Mouse (Mus musculus) intestine, embryonic 16.5 days (tissue): ENCODE measurements around the gene Rras. TPM values are rescaled to one million over a fixed set of nuclear protein-coding genes. Genes with fewer than 3 reads are reported as not detected.
A peak's percentile ranks its signal among the peaks of the same experiment; 100 is the strongest.
"Not testable (repeated sequence)": the region's sequence is repeated elsewhere in the genome, so short reads cannot be mapped to it uniquely, and the experiment has no call there.

Experiments
- ATAC-seq: fragments of 200-750 bp; cut with Nextera tagmentation; 2 replicates; pipeline ENCODE4 v1.8.0; 2017; ENCODE audit warnings: moderate TSS enrichment, moderate library complexity
- H3K27ac ChIP-seq: fragments of 300-500 bp; sonication (generic); 2 replicates; pipeline ENCODE4 v1.5.1; 2014; ENCODE audit warnings: mild to moderate bottlenecking, low read length
- H3K27me3 ChIP-seq: fragments of 300-500 bp; sonication (generic); replicated peaks from 2 replicates; pipeline ENCODE4 v1.6.1; 2014; ENCODE audit warnings: low read length, control low read depth, mixed read lengths; ENCODE audit not compliant: control insufficient read depth, insufficient read depth
- H3K36me3 ChIP-seq: fragments of 300-500 bp; sonication (generic); 2 replicates; pipeline ENCODE4 v1.6.1; 2014; ENCODE audit warnings: low read length, control low read depth; ENCODE audit not compliant: control insufficient read depth, insufficient read depth
- H3K4me1 ChIP-seq: fragments of 300-500 bp; sonication (generic); 2 replicates; pipeline ENCODE4 v1.6.1; 2014; ENCODE audit warnings: low read length, control low read depth, mixed read lengths; ENCODE audit not compliant: control insufficient read depth, insufficient read depth
- H3K4me2 ChIP-seq: fragments of 300-500 bp; sonication (generic); 2 replicates; pipeline ENCODE4 v1.6.1; 2014; ENCODE audit warnings: low read depth, low read length, control low read depth
- H3K4me3 ChIP-seq: fragments of 300-500 bp; sonication (generic); 2 replicates; pipeline ENCODE4 v1.5.1; 2014; ENCODE audit warnings: mild to moderate bottlenecking, low read length
- H3K9ac ChIP-seq: fragments of 300-500 bp; sonication (generic); 2 replicates; pipeline ENCODE4 v1.6.1; 2014; ENCODE audit warnings: low read depth, low read length
- H3K9me3 ChIP-seq: fragments of 300-500 bp; sonication (generic); 2 replicates; pipeline ENCODE4 v1.6.1; 2016; ENCODE audit warnings: low read length, control low read depth; ENCODE audit not compliant: control insufficient read depth
- whole genome bisulfite sequencing: fragments of 180-500 bp; shearing (Covaris S2); extraction: QIAGEN DNeasy Blood & Tissue Kit; methylation state at CpG from one replicate; pipeline ENCODE4 v1.1.7; 2014; 5-methylcytosine and 5-hydroxymethylcytosine counted together
- polyA plus RNA-seq: library from polyadenylated mRNA; unstranded; fragments of >200 nt; fragmentation: Nextera tagmentation; extraction: Ambion mirVana; gene quantifications from 2 replicates; pipeline ENCODE4 v1.2.1, GENCODE M21; 2015

Gene Rras
- polyA plus RNA-seq, 1 experiment from 2014 or later: 62.6 TPM

- Histone ChIP-seq H3K4me3 (no peak overlapping the region), H3K4me1 (peaks cover 11% of the 10 kb centered on the region), H3K27me3 (no peaks in the 10 kb centered on the region), H3K4me2 (no peak overlapping the region), H3K9ac (no peak overlapping the region), H3K36me3 (no peaks in the 10 kb centered on the region), H3K9me3 (no peaks in the 10 kb centered on the region), H3K27ac (no peak overlapping the region)
- no peak for ATAC-seq
- WGBS: 69% methylated on average over 9 of the region's 9 CpGs
Measured at GRCm38 (mm10) chr7:45020225-45020624, 2.5 kb downstream of the Rras start.

- not testable (repeated sequence) for H3K27ac ChIP-seq, H3K4me1 ChIP-seq, ATAC-seq, H3K9ac ChIP-seq, H3K4me2 ChIP-seq, H3K27me3 ChIP-seq, H3K4me3 ChIP-seq, H3K9me3 ChIP-seq
- WGBS: 82% methylated on average over 5 of the region's 5 CpGs
- peaks cover 12% of the 10 kb centered on the region for H3K36me3 ChIP-seq
Measured at GRCm38 (mm10) chr7:45023711-45024110, 6.0 kb downstream of the Rras start.

GRCm38 (mm10) chr7:45024281-45025248, 6.8 kb downstream of the Rras start:
- no peaks in the 10 kb centered on the region for H3K4me1 ChIP-seq
- WGBS: 83% methylated on average over 15 of the region's 15 CpGs
- ATAC-seq: peak; percentile 16; the same call in 1 of the 2 replicates
- H3K27me3 ChIP-seq: no peaks in the 10 kb centered on the region
- no peak overlapping the region for H3K27ac ChIP-seq
- no peak overlapping the region for H3K4me3 ChIP-seq
- no peak overlapping the region for H3K4me2 ChIP-seq
- no peak overlapping the region for H3K9ac ChIP-seq
- H3K36me3 ChIP-seq: peaks cover 14% of the 10 kb centered on the region
- no peaks in the 10 kb centered on the region for H3K9me3 ChIP-seq

GRCm38 (mm10) chr7:45025601-45026220, 8.0 kb downstream of the Rras start:
- ATAC-seq: no peak
- H3K27me3 ChIP-seq: no peaks in the 10 kb centered on the region
- no peaks in the 10 kb centered on the region for H3K9me3 ChIP-seq
- H3K4me3 ChIP-seq: no peak overlapping the region
- no peak overlapping the region for H3K9ac ChIP-seq
- peaks cover 22% of the 10 kb centered on the region for H3K36me3 ChIP-seq
- no peak overlapping the region for H3K27ac ChIP-seq
- H3K4me2 ChIP-seq: no peak overlapping the region
- H3K4me1 ChIP-seq: no peaks in the 10 kb centered on the region
- 80% methylated on average over 8 of the region's 8 CpGs for WGBS

GRCm38 (mm10) chr7:45026256-45026655, 8.5 kb downstream of the Rras start:
- H3K4me1 ChIP-seq: no peaks in the 10 kb centered on the region
- H3K9ac ChIP-seq: no peak overlapping the region
- no peak overlapping the region for H3K27ac ChIP-seq
- no peak for ATAC-seq
- H3K4me2 ChIP-seq: no peak overlapping the region
- H3K27me3 ChIP-seq: no peaks in the 10 kb centered on the region
- no peaks in the 10 kb centered on the region for H3K9me3 ChIP-seq
- 67% methylated on average over 2 of the region's 2 CpGs for WGBS
- H3K4me3 ChIP-seq: no peak overlapping the region
- peaks cover 27% of the 10 kb centered on the region for H3K36me3 ChIP-seq

GRCm38 (mm10) chr7:45027761-45028160, 10.0 kb downstream of the Rras start:
- no peak overlapping the region for H3K4me2 ChIP-seq
- no peaks in the 10 kb centered on the region for H3K4me1 ChIP-seq
- 86% methylated on average over 9 of the region's 9 CpGs for WGBS
- peaks cover 36% of the 10 kb centered on the region for H3K36me3 ChIP-seq
- no peak overlapping the region for H3K27ac ChIP-seq
- H3K9ac ChIP-seq: no peak overlapping the region
- no peaks in the 10 kb centered on the region for H3K27me3 ChIP-seq
- no peak for ATAC-seq
- H3K4me3 ChIP-seq: no peak overlapping the region
- H3K9me3 ChIP-seq: no peaks in the 10 kb centered on the region

GRCm38 (mm10) chr7:45028351-45028750, 10.6 kb downstream of the Rras start:
- Histone ChIP-seq H3K4me3 (no peak overlapping the region), H3K36me3 (peaks cover 39% of the 10 kb centered on the region), H3K4me2 (no peak overlapping the region), H3K4me1 (no peaks in the 10 kb centered on the region), H3K27me3 (no peaks in the 10 kb centered on the region), H3K9me3 (no peaks in the 10 kb centered on the region), H3K9ac (no peak overlapping the region), H3K27ac (no peak overlapping the region)
- no peak for ATAC-seq
- WGBS: 94% methylated on average over 11 of the region's 11 CpGs

GRCm38 (mm10) chr7:45029995-45030394, 12.2 kb downstream of the Rras start:
- Histone ChIP-seq H3K27ac (no peak overlapping the region), H3K4me2 (no peak overlapping the region), H3K36me3 (peaks cover 47% of the 10 kb centered on the region), H3K4me1 (no peaks in the 10 kb centered on the region), H3K9ac (no peak overlapping the region), H3K4me3 (no peak overlapping the region), H3K27me3 (no peaks in the 10 kb centered on the region), H3K9me3 (no peaks in the 10 kb centered on the region)
- WGBS: 91% methylated on average over 6 of the region's 6 CpGs
- ATAC-seq: no peak

- no peak overlapping the region for H3K27ac ChIP-seq
- no peaks in the 10 kb centered on the region for H3K4me1 ChIP-seq
- no peak overlapping the region for H3K4me3 ChIP-seq
- no peak for ATAC-seq
- 96% methylated on average over 8 of the region's 8 CpGs for WGBS
- H3K9ac ChIP-seq: no peak overlapping the region
- no peaks in the 10 kb centered on the region for H3K27me3 ChIP-seq
- no peak overlapping the region for H3K4me2 ChIP-seq
- H3K9me3 ChIP-seq: no peaks in the 10 kb centered on the region
- peaks cover 49% of the 10 kb centered on the region for H3K36me3 ChIP-seq
Measured at GRCm38 (mm10) chr7:45030857-45031256, 13.1 kb downstream of the Rras start.
